Mouse (Mus musculus): ENCODE data around the gene Ch25h. TPM values are rescaled to one million over a fixed set of nuclear protein-coding genes. Genes with fewer than 3 reads are reported as not detected.

The Ch25h gene
- polyA plus RNA-seq, 1 experiment from 2014 or later, result 0.56 TPM

- H3K4me3 ChIP-seq, result no peak overlapping the region
- H3K9me3 ChIP-seq, result no peaks in the 10 kb centered on the region
- peaks cover 7% of the 10 kb centered on the region for H3K36me3 ChIP-seq
- ATAC-seq (ENCODE audit: low FRiP score, low read depth), result no peak
- no peaks in the 10 kb centered on the region for H3K27me3 ChIP-seq
- no peak overlapping the region for H3K27ac ChIP-seq (replicated peaks)
- H3K9ac ChIP-seq, result no peak overlapping the region
- 57% methylated on average over 8 of the region's 8 CpGs for WGBS
- H3K4me1 ChIP-seq (replicated peaks), result no peaks in the 10 kb centered on the region
- no peak overlapping the region for H3K4me2 ChIP-seq
Observed at GRCm38 (mm10) chr19:34511528-34511927, 36.6 kb upstream of the Ch25h start.

GRCm38 (mm10) chr19:34510717-34511116 lies 35.8 kb upstream of the Ch25h start:
- Histone ChIP-seq H3K27me3 (no peaks in the 10 kb centered on the region), H3K4me3 (no peak overlapping the region), H3K9ac (no peak overlapping the region), H3K9me3 (no peaks in the 10 kb centered on the region), H3K4me2 (no peak overlapping the region), H3K4me1 (replicated peaks) (no peaks in the 10 kb centered on the region), H3K36me3 (peaks cover 14% of the 10 kb centered on the region), H3K27ac (replicated peaks) (no peak overlapping the region)
- 90% methylated on average over 5 of the region's 5 CpGs for WGBS
- ATAC-seq (ENCODE audit: low FRiP score, low read depth), result no peak

- ATAC-seq (ENCODE audit: low FRiP score, low read depth), result no peak
- H3K9ac ChIP-seq, result no peak overlapping the region
- peaks cover 23% of the 10 kb centered on the region for H3K36me3 ChIP-seq
- H3K9me3 ChIP-seq, result no peaks in the 10 kb centered on the region
- H3K4me1 ChIP-seq (replicated peaks), result no peaks in the 10 kb centered on the region
- H3K4me2 ChIP-seq, result no peak overlapping the region
- H3K27me3 ChIP-seq, result no peaks in the 10 kb centered on the region
- WGBS, result 91% methylated on average over 12 of the region's 12 CpGs
- no peak overlapping the region for H3K4me3 ChIP-seq
- no peak overlapping the region for H3K27ac ChIP-seq (replicated peaks)
Observed at GRCm38 (mm10) chr19:34505161-34505721, 30.3 kb upstream of the Ch25h start.

- Histone ChIP-seq H3K4me1 (replicated peaks) (no peaks in the 10 kb centered on the region), H3K27ac (replicated peaks) (no peak overlapping the region), H3K4me3 (no peak overlapping the region), H3K27me3 (no peaks in the 10 kb centered on the region), H3K36me3 (peaks cover 13% of the 10 kb centered on the region), H3K4me2 (no peak overlapping the region), H3K9ac (no peak overlapping the region), H3K9me3 (no peaks in the 10 kb centered on the region)
- ATAC-seq (ENCODE audit: low FRiP score, low read depth), result no peak
- WGBS, result 53% methylated on average over 4 of the region's 4 CpGs
Observed at GRCm38 (mm10) chr19:34500763-34501162, 25.8 kb upstream of the Ch25h start.

GRCm38 (mm10) chr19:34496353-34496752 lies 21.4 kb upstream of the Ch25h start:
- Histone ChIP-seq H3K36me3 (peaks cover 6% of the 10 kb centered on the region), H3K9ac (no peak overlapping the region), H3K27me3 (no peaks in the 10 kb centered on the region), H3K27ac (replicated peaks) (no peak overlapping the region), H3K4me3 (no peak overlapping the region), H3K4me1 (replicated peaks) (no peaks in the 10 kb centered on the region), H3K9me3 (no peaks in the 10 kb centered on the region), H3K4me2 (no peak overlapping the region)
- no peak for ATAC-seq (ENCODE audit: low FRiP score, low read depth)
- WGBS, result 84% methylated on average over 1 of the region's 1 CpGs

- Histone ChIP-seq H3K9ac (no peak overlapping the region), H3K36me3 (peaks cover 3% of the 10 kb centered on the region; the same call in 1 of the 2 replicates), H3K4me2 (no peak overlapping the region), H3K27ac (replicated peaks) (no peak overlapping the region), H3K27me3 (no peaks in the 10 kb centered on the region), H3K4me1 (replicated peaks) (no peaks in the 10 kb centered on the region), H3K4me3 (no peak overlapping the region), H3K9me3 (no peaks in the 10 kb centered on the region)
- no peak for ATAC-seq (ENCODE audit: low FRiP score, low read depth)
- WGBS, result 90% methylated on average over 4 of the region's 4 CpGs
Observed at GRCm38 (mm10) chr19:34493859-34494258, 18.9 kb upstream of the Ch25h start.

- H3K27me3 ChIP-seq, result no peaks in the 10 kb centered on the region
- H3K4me2 ChIP-seq, result no peak overlapping the region
- no peaks in the 10 kb centered on the region for H3K4me1 ChIP-seq (replicated peaks)
- H3K4me3 ChIP-seq, result no peak overlapping the region
- H3K27ac ChIP-seq (replicated peaks), result no peak overlapping the region
- H3K9ac ChIP-seq, result no peak overlapping the region
- WGBS, result 15% methylated on average over 4 of the region's 4 CpGs
- no peak for ATAC-seq (ENCODE audit: low FRiP score, low read depth)
- H3K9me3 ChIP-seq, result no peaks in the 10 kb centered on the region
- no peaks in the 10 kb centered on the region for H3K36me3 ChIP-seq
Observed at GRCm38 (mm10) chr19:34483547-34483946, 8.6 kb upstream of the Ch25h start.

GRCm38 (mm10) chr19:34474228-34474990 lies 555 bp downstream of the Ch25h start:
- peak; percentile 83 for ATAC-seq (ENCODE audit: low FRiP score, low read depth)
- H3K9me3 ChIP-seq, result no peaks in the 10 kb centered on the region
- peaks cover 24% of the 10 kb centered on the region for H3K27me3 ChIP-seq
- peaks cover 17% of the 10 kb centered on the region for H3K4me1 ChIP-seq (replicated peaks)
- H3K4me2 ChIP-seq, result peak overlapping the region; percentile 86
- H3K36me3 ChIP-seq, result no peaks in the 10 kb centered on the region
- H3K4me3 ChIP-seq, result peak overlapping the region; percentile 52
- H3K27ac ChIP-seq (replicated peaks), result no peak overlapping the region
- peak overlapping the region; percentile 34 for H3K9ac ChIP-seq
- 6% methylated on average over 49 of the region's 49 CpGs for WGBS

GRCm38 (mm10) chr19:34471703-34472102 lies 3.3 kb downstream of the Ch25h start:
- WGBS, result 87% methylated on average over 2 of the region's 2 CpGs

GRCm38 (mm10) chr19:34468794-34469193 lies 6.2 kb downstream of the Ch25h start:
- 51% methylated on average over 3 of the region's 3 CpGs for WGBS
- no peak for ATAC-seq (ENCODE audit: low FRiP score, low read depth)
- Histone ChIP-seq H3K9ac (no peak overlapping the region), H3K4me2 (no peak overlapping the region), H3K27me3 (peaks cover 16% of the 10 kb centered on the region), H3K4me3 (no peak overlapping the region), H3K4me1 (replicated peaks) (no peaks in the 10 kb centered on the region), H3K36me3 (no peaks in the 10 kb centered on the region), H3K9me3 (no peaks in the 10 kb centered on the region), H3K27ac (replicated peaks) (no peak overlapping the region)

More at GRCm38 (mm10) chr19:34471703-34472102, 3.3 kb downstream of the Ch25h start:
- ATAC-seq (ENCODE audit: low FRiP score, low read depth), result no peak
- Histone ChIP-seq H3K27ac (replicated peaks) (no peak overlapping the region), H3K9me3 (no peaks in the 10 kb centered on the region), H3K4me3 (no peak overlapping the region), H3K27me3 (peaks cover 21% of the 10 kb centered on the region), H3K4me2 (no peak overlapping the region), H3K4me1 (replicated peaks) (peaks cover 17% of the 10 kb centered on the region), H3K36me3 (no peaks in the 10 kb centered on the region), H3K9ac (no peak overlapping the region)

GRCm38 (mm10) chr19:34468216-34468615 lies 6.7 kb downstream of the Ch25h start:
- H3K9me3 ChIP-seq, result no peaks in the 10 kb centered on the region
- WGBS, result 39% methylated on average over 6 of the region's 6 CpGs

GRCm38 (mm10) chr19:34464453-34464852 lies 10.5 kb downstream of the Ch25h start:
- H3K9ac ChIP-seq, result no peak overlapping the region
- 80% methylated on average over 3 of the region's 3 CpGs for WGBS
- no peaks in the 10 kb centered on the region for H3K4me1 ChIP-seq (replicated peaks)
- H3K27me3 ChIP-seq, result no peaks in the 10 kb centered on the region
- no peak overlapping the region for H3K4me2 ChIP-seq
- H3K27ac ChIP-seq (replicated peaks), result no peak overlapping the region
- no peak overlapping the region for H3K4me3 ChIP-seq
- no peaks in the 10 kb centered on the region for H3K9me3 ChIP-seq
- no peak for ATAC-seq (ENCODE audit: low FRiP score, low read depth)
- no peaks in the 10 kb centered on the region for H3K36me3 ChIP-seq

More at GRCm38 (mm10) chr19:34468216-34468615, 6.7 kb downstream of the Ch25h start:
- Histone ChIP-seq H3K4me3 (no peak overlapping the region), H3K27ac (replicated peaks) (no peak overlapping the region), H3K4me1 (replicated peaks) (no peaks in the 10 kb centered on the region), H3K9ac (no peak overlapping the region), H3K27me3 (peaks cover 12% of the 10 kb centered on the region), H3K4me2 (no peak overlapping the region), H3K36me3 (no peaks in the 10 kb centered on the region)
- ATAC-seq (ENCODE audit: low FRiP score, low read depth), result no peak

Data from hindbrain, embryonic 15.5 days (tissue).